Mouse (Mus musculus): ENCODE measurements around the gene Usp46.

DNA sequence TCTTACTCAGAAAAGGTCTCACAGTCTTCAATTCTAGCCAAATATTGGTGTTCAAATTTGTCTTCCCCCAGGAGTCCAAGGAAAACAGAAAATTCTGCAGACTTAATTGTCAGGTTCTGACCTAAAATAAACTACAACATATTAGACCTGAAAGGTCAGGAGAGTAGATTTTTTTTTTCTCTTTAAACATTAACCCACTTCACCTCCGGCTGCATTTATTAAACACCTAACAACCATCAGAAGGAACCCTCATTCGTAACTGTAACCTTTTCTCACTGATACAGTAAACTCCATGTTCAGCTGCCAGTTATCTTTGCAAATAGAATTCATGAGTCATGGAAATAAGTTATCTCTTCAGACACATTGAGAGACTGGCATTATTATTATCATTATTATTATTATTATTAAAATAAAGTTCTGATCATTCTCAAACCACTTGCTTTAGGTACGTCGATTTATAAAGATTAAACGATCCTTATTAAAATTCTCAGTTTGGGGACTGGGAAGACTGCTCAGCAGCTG is 4.9 kb downstream of the Usp46 start:
- TF ChIP-seq CTCF (IDR thresholded peaks at IDR 0.05; ENCODE audit: low read depth), result no peak
- TF ChIP-seq EP300 (IDR thresholded peaks at IDR 0.05; ENCODE audit: low read depth), result no peak

Data from heart, postnatal 0 days (tissue).